Mouse (Mus musculus): ENCODE results near the gene Dnmt3a.

GRCm38 (mm10) chr12:3849481-3849880 is 43.7 kb downstream of the Dnmt3a start:
- no peak for TF ChIP-seq CTCF (IDR thresholded peaks at IDR 0.05; ENCODE audit: low read depth)
- no peak for TF ChIP-seq EP300 (IDR thresholded peaks at IDR 0.05; ENCODE audit: low read depth)
